Mouse (Mus musculus) liver, postnatal 0 days (tissue): ENCODE data around the gene Radil. TPM values are rescaled to one million over a fixed set of nuclear protein-coding genes. Genes with fewer than 3 reads are reported as not detected.

Experiments
- ATAC-seq: fragments of 200-750 bp; cut with Nextera tagmentation; 2 replicates; pipeline ENCODE4 v1.8.0; 2017; ENCODE audit warnings: mild to moderate bottlenecking, moderate library complexity
- DNase-seq: peaks from one replicate; pipeline ENCODE4 v3.0.0-alpha.2; 2016
- H3K27ac ChIP-seq: fragments of 300-500 bp; sonication (generic); 2 replicates; pipeline ENCODE4 v1.5.1; 2014; ENCODE audit warnings: antibody characterized with exemption, moderate library complexity, mild to moderate bottlenecking, low read depth
- H3K27me3 ChIP-seq: fragments of 300-500 bp; sonication (generic); 2 replicates; pipeline ENCODE4 v1.6.1; 2014; ENCODE audit warnings: low read length, control low read depth, mixed read lengths; ENCODE audit not compliant: insufficient read depth
- H3K36me3 ChIP-seq: fragments of 300-500 bp; sonication (generic); replicated peaks from 2 replicates; pipeline ENCODE4 v1.6.1; 2014; ENCODE audit warnings: mild to moderate bottlenecking, control low read depth, low read length, moderate library complexity, mixed read lengths; ENCODE audit not compliant: insufficient read depth
- H3K4me1 ChIP-seq: fragments of 300-500 bp; sonication (generic); 2 replicates; pipeline ENCODE4 v1.6.1; 2014; ENCODE audit warnings: antibody characterized with exemption, mild to moderate bottlenecking, control low read depth; ENCODE audit not compliant: insufficient read depth
- H3K4me2 ChIP-seq: fragments of 300-500 bp; sonication (generic); 2 replicates; pipeline ENCODE4 v1.6.1; 2014; ENCODE audit warnings: low read depth, mild to moderate bottlenecking, low read length, moderate library complexity, mixed read lengths
- H3K4me3 ChIP-seq: fragments of 300-500 bp; sonication (generic); 2 replicates; pipeline ENCODE4 v1.5.1; 2014; ENCODE audit warnings: low read depth, low read length
- H3K9ac ChIP-seq: fragments of 300-500 bp; sonication (generic); replicated peaks from 2 replicates; pipeline ENCODE4 v1.6.1; 2014; ENCODE audit warnings: mild to moderate bottlenecking, moderate library complexity
- H3K9me3 ChIP-seq: fragments of 300-500 bp; sonication (generic); 2 replicates; pipeline ENCODE4 v1.6.1; 2016; ENCODE audit warnings: mild to moderate bottlenecking, control low read depth, low read length, mixed read lengths
- CTCF ChIP-seq: sonication (generic); IDR thresholded peaks from 2 replicates; pipeline ENCODE4 v1.5.1; 2016; ENCODE audit warnings: antibody characterized with exemption, low read depth
- EP300 ChIP-seq: IDR thresholded peaks from 2 replicates; pipeline ENCODE4 v1.6.1; 2016; ENCODE audit warnings: antibody characterized with exemption, low read depth, mild to moderate bottlenecking
- whole genome bisulfite sequencing: fragments of 180-500 bp; shearing (Covaris S2); extraction: QIAGEN DNeasy Blood & Tissue Kit; methylation state at CpG from one replicate; pipeline ENCODE4 v1.1.7; 2014; ENCODE audit not compliant: insufficient replicate concordance; 5-methylcytosine and 5-hydroxymethylcytosine counted together
- polyA plus RNA-seq: library from polyadenylated mRNA; unstranded; fragments of >200 nt; fragmentation: Nextera tagmentation; extraction: Ambion mirVana; gene quantifications from 2 replicates; pipeline ENCODE4 v1.2.1, GENCODE M21; 2015

Gene Radil
- polyA plus RNA-seq, 1 experiment from 2014 or later, result not detected

DNA sequence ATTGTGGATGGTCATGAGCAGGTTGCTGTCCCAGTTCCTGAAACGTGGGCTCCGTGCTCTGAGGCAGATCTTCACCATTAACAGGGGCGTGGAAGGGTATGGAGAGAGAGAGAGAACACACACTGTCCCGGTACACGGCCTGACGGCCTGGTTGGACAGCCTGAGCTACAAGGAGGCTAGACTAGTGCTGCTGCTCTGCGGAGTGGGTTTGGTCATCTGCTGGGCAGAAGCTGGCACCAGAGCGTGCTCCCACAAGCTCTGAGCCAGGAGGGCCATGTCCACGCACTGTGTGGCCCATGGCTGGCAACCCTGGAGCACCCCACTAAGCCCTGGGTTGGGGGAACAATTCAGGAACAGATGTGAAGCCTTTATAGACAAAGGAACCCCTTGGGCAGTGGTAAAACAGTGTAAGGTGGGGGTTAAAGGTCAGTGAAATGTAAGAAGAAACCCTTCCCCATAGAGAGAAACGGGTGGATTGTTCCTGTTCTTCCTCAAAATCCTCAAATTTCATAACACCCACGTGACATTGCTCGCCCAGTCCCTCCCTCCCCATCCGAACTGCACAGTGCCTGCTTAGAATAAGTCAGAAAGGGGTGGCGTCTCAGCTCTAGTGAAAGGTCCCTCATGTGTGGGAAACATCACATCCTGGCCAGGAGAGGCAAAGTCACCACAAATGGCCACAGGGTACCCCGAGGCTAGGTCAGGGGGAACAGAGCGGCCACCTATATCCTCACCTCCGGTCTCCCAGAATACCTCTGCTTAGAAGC lies 91.9 kb downstream of the Radil start:
- whole genome bisulfite sequencing, result 71% methylated on average over 17 of the region's 17 CpGs
- peak overlapping the region; percentile 44; the same call in 1 of the 2 replicates for H3K27ac ChIP-seq
- no peaks in the 10 kb centered on the region for H3K27me3 ChIP-seq
- H3K4me1 ChIP-seq, result peaks cover 7% of the 10 kb centered on the region; the same call in 1 of the 2 replicates
- no peak for TF ChIP-seq CTCF
- no peak for TF ChIP-seq EP300
- DNase-seq (no peak), ATAC-seq (no peak)
- H3K4me3 ChIP-seq, result no peak overlapping the region
- H3K9me3 ChIP-seq, result no peaks in the 10 kb centered on the region
- H3K9ac ChIP-seq, result no peak overlapping the region
- H3K4me2 ChIP-seq, result no peak overlapping the region
- H3K36me3 ChIP-seq, result peaks cover 42% of the 10 kb centered on the region

DNA sequence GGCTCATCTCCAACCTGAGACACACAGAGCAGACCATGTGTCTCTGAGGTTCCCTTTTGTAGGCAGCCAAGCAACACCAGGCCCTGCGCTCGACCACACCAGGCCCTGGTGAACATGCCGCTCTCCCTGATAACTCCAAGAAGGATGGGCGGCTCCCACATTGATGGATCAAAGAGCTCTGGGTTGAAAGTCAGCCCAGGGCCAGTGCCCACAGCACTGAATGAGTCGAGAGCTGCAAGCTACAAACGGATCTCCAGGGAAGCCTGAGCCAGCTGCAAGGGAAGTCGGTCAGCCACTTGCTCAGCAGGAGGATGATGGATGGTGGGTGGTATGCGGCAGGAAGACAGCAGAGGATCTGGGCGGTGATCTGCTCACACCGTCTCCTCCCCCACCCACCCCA lies 93.6 kb downstream of the Radil start:
- H3K27me3 ChIP-seq, result no peaks in the 10 kb centered on the region
- H3K4me2 ChIP-seq, result no peak overlapping the region
- ATAC-seq, result 0 out of 2 replicates have a peak, but pooled peaks have one; percentile 12
- H3K27ac ChIP-seq, result no peak overlapping the region
- H3K36me3 ChIP-seq, result peaks cover 55% of the 10 kb centered on the region
- no peak for TF ChIP-seq EP300
- no peaks in the 10 kb centered on the region for H3K9me3 ChIP-seq
- H3K4me3 ChIP-seq, result no peak overlapping the region
- no peak for DNase-seq
- WGBS, result 56% methylated on average over 10 of the region's 10 CpGs
- no peaks in the 10 kb centered on the region for H3K4me1 ChIP-seq
- no peak overlapping the region for H3K9ac ChIP-seq

DNA sequence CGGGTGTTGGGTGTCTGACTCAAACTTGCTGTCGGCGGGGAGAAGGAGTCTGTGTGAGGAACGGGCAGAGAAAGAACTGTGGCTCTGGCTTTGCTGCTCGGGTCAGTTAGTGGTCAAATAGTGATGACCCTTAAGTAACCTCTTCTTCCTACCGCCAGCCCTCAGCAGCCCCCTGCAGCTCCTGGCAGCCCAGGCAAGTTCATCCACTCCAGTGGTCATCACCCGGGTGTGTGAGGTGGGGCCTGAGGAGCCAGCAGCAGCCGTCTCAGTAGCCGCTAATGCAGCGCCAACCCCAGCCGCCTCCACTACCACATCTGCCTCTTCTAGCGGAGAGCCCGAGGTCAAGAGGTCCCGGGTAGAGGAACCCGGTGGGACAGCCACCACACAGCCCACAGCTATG lies 94.6 kb downstream of the Radil start:
- no peak overlapping the region for H3K4me3 ChIP-seq
- ATAC-seq (no peak), DNase-seq (no peak)
- TF ChIP-seq EP300 (no peak), CTCF (no peak)
- WGBS, result 76% methylated on average over 15 of the region's 15 CpGs
- H3K27ac ChIP-seq, result no peak overlapping the region
- H3K9ac ChIP-seq, result no peak overlapping the region
- no peaks in the 10 kb centered on the region for H3K4me1 ChIP-seq
- no peaks in the 10 kb centered on the region for H3K9me3 ChIP-seq
- no peaks in the 10 kb centered on the region for H3K27me3 ChIP-seq
- H3K36me3 ChIP-seq, result peaks cover 60% of the 10 kb centered on the region
- no peak overlapping the region for H3K4me2 ChIP-seq

DNA sequence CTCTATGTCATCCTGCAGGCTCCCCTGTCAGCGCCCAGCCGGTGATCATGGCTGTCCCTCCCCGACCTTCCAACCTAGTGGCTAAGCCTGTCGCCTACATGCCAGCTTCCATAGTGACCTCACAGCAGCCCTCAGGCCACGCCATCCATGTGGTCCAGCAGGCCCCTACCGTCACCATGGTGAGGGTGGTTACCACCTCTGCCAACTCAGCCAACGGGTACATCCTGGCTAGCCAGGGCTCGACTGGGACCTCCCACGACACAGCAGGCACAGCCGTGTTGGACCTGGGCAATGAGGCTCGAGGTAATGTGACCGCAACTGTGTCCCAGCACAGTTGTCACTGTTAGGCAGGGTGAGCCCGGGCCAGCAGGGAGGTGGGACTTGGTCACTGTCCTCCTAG lies 97.2 kb downstream of the Radil start:
- WGBS, result 88% methylated on average over 13 of the region's 13 CpGs
- no peaks in the 10 kb centered on the region for H3K4me1 ChIP-seq
- DNase-seq, result no peak
- H3K9me3 ChIP-seq, result no peaks in the 10 kb centered on the region
- H3K27me3 ChIP-seq, result no peaks in the 10 kb centered on the region
- peaks cover 76% of the 10 kb centered on the region for H3K36me3 ChIP-seq
- no peak overlapping the region for H3K9ac ChIP-seq
- ATAC-seq, result no peak
- no peak overlapping the region for H3K27ac ChIP-seq
- no peak for TF ChIP-seq EP300
- H3K4me3 ChIP-seq, result no peak overlapping the region
- no peak overlapping the region for H3K4me2 ChIP-seq

DNA sequence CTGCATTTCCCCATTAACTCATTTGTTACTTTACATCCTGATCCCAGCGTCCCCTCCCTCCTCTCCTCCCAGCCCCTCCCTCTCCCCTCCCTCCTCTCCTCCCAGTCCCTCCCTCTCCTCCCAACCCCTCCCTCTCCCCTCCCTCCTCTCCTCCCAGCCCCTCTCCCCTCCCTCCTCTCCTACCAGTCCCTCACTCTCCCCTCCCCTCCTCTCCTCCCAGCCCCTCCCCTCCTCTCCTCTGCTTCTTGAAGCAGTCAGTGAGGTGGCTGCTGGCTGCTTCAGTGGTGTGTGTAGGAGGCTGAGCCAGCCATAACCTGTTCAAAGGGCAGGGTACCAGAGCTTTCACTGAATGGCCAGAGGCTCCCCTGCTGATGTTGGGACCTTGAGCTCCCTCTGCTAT lies 99.1 kb downstream of the Radil start:
- peak; percentile 39 for DNase-seq
- no peak for ATAC-seq
- peaks cover 4% of the 10 kb centered on the region; the same call in 1 of the 2 replicates for H3K4me1 ChIP-seq

DNA sequence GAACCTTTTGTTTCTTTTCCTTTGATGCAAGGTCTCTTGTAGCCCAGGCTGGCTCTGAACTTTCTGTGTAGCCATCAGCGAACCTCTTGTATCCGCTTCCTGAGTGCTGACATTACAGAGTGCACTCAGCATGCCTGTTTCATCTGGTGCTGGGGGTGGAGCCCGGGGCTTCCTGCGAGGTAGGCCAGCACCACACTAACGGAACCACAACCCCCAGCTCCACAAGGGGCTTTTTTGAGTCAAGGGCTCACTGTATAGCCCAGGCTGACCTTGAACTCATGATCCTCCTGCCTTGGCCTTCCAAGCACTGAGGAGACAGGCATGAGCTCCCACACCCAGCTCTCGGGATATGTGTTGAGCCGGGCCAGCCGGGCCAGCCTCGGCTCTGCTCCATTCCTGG lies 100.1 kb downstream of the Radil start:
- H3K36me3 ChIP-seq, result peaks cover 53% of the 10 kb centered on the region
- ATAC-seq, result no peak
- 87% methylated on average over 9 of the region's 9 CpGs for WGBS

More for the DNA sequence above, 99.1 kb downstream of the Radil start:
- Histone ChIP-seq H3K9me3 (no peaks in the 10 kb centered on the region), H3K9ac (no peak overlapping the region), H3K4me3 (no peak overlapping the region), H3K27me3 (no peaks in the 10 kb centered on the region), H3K27ac (no peak overlapping the region), H3K4me2 (no peak overlapping the region), H3K36me3 (peaks cover 61% of the 10 kb centered on the region)
- no peak for TF ChIP-seq CTCF
- TF ChIP-seq EP300, result no peak
- 45% methylated on average over 1 of the region's 1 CpGs for WGBS

More for the DNA sequence above, 100.1 kb downstream of the Radil start:
- Histone ChIP-seq H3K4me1 (peaks cover 4% of the 10 kb centered on the region; the same call in 1 of the 2 replicates), H3K27ac (no peak overlapping the region), H3K27me3 (no peaks in the 10 kb centered on the region), H3K9ac (no peak overlapping the region), H3K4me3 (no peak overlapping the region), H3K9me3 (no peaks in the 10 kb centered on the region), H3K4me2 (no peak overlapping the region)
- DNase-seq, result no peak
- TF ChIP-seq EP300 (no peak), CTCF (no peak)
